Mouse (Mus musculus) ES-E14 (cell line): ENCODE results near the gene Fam243. TPM values are rescaled to one million over a fixed set of nuclear protein-coding genes. Genes with fewer than 3 reads are reported as not detected.
A peak's percentile ranks its signal among the peaks of the same experiment; 100 is the strongest.

ENCODE experiments used
- DNase-seq: peaks from one replicate; pipeline ENCODE4 v3.0.0-alpha.2; 2013; ENCODE audit warnings: low read depth, low spot score
- H3K27ac ChIP-seq: 2 replicates; pipeline ENCODE4 v1.5.1; 2012; ENCODE audit warnings: low read depth, mild to moderate bottlenecking, low read length, moderate library complexity, mixed read lengths; ENCODE audit not compliant: poor library complexity, insufficient read depth, severe bottlenecking
- H3K36me3 ChIP-seq: 2 replicates; pipeline ENCODE4 v1.6.1; 2012; ENCODE audit warnings: mild to moderate bottlenecking, low read length, moderate library complexity, mixed read lengths; ENCODE audit not compliant: control insufficient read depth, poor library complexity, insufficient read depth, severe bottlenecking
- H3K4me1 ChIP-seq, 2 experiments: fragments of 150-350 bp in 1 of 2; sonication (generic) in 1 of 2; 2 replicates each; pipeline ENCODE4 v1.6.1; 2012; ENCODE audit warnings: low read length in 2 of 2, mild to moderate bottlenecking in 1 of 2, mixed read lengths in 1 of 2; ENCODE audit not compliant: control insufficient read depth in 2 of 2, insufficient read depth in 2 of 2, poor library complexity in 1 of 2
- H3K4me3 ChIP-seq, 2 experiments: fragments of 150-350 bp in 1 of 2; sonication (generic) in 1 of 2; 2 replicates each; pipeline ENCODE4 v1.5.1; 2012; ENCODE audit warnings: low read length in 2 of 2, low read depth in 1 of 2, mild to moderate bottlenecking in 1 of 2, mixed read lengths in 1 of 2; ENCODE audit not compliant: insufficient read depth in 1 of 2, poor library complexity in 1 of 2, severe bottlenecking in 1 of 2
- H3K9ac ChIP-seq: 2 replicates; pipeline ENCODE4 v1.6.1; 2012; ENCODE audit warnings: low read depth, mild to moderate bottlenecking, low read length, mixed read lengths; ENCODE audit not compliant: poor library complexity, insufficient read depth, severe bottlenecking
- H3K9me3 ChIP-seq: fragments of 150-350 bp; sonication (generic); 2 replicates; pipeline ENCODE4 v1.6.1; 2012; ENCODE audit warnings: low read depth, mild to moderate bottlenecking, low read length; ENCODE audit not compliant: control insufficient read depth, insufficient read depth
- CHD2 ChIP-seq: IDR thresholded peaks from 2 replicates; pipeline ENCODE4 v1.6.1; 2014; ENCODE audit warnings: mild to moderate bottlenecking, low read depth, low read length, inconsistent platforms
- HCFC1 ChIP-seq: IDR thresholded peaks from 2 replicates; pipeline ENCODE4 v1.6.1; 2012; ENCODE audit warnings: low read length, inconsistent platforms, borderline replicate concordance; ENCODE audit not compliant: insufficient read depth
- MAFK ChIP-seq: IDR thresholded peaks from 2 replicates; pipeline ENCODE4 v1.6.1; 2014; ENCODE audit warnings: mild to moderate bottlenecking, low read depth, low read length, inconsistent platforms; ENCODE audit not compliant: insufficient read depth
- ZC3H11A ChIP-seq: IDR thresholded peaks from 2 replicates; pipeline ENCODE4 v1.6.1; 2012; ENCODE audit warnings: low read depth, mild to moderate bottlenecking, inconsistent platforms, low read length, borderline replicate concordance
- ZNF384 ChIP-seq: IDR thresholded peaks from 2 replicates; pipeline ENCODE4 v1.6.1; 2012; ENCODE audit warnings: low read depth, low read length, inconsistent platforms
- in situ Hi-C, 2 experiments: fragments of 600-800 bp; cut with MboI; formaldehyde crosslinking; loops; one replicate each; pipeline ENCODE4 v1.15.1; 2025; ENCODE audit warnings: low sequenced_read_pairs in 2 of 2, inconsistent platforms in 1 of 2; ENCODE audit not compliant: unreplicated experiment in 2 of 2
- total RNA-seq: library from RNA; depleted of rRNA; stranded (reverse); fragments of 300-350 nt; gene quantifications from 2 replicates; pipeline ENCODE4 v1.2.3, GENCODE M21; 2012

The Fam243 gene
- total RNA-seq, 1 experiment: not detected

- H3K9me3 ChIP-seq: no peaks in the 10 kb centered on the region
- H3K27ac ChIP-seq: no peak overlapping the region
- in situ Hi-C loops: no loop called here
- no peak overlapping the region for H3K9ac ChIP-seq
- DNase-seq: peak; percentile 40
- peaks cover 0 to 2% of the 10 kb centered on the region in 2 experiments; a peak in 1 of 4 replicates for H3K4me1 ChIP-seq
- no peak overlapping the region for H3K4me3 ChIP-seq
- H3K36me3 ChIP-seq: no peaks in the 10 kb centered on the region
- no peak for TF ChIP-seq ZNF384
- no peak for TF ChIP-seq ZC3H11A
- TF ChIP-seq CHD2: no peak
- no peak for TF ChIP-seq MAFK
- TF ChIP-seq HCFC1: no peak
Observed at GRCm38 (mm10) chr16:92313953-92314741, 7.1 kb downstream of the Fam243 start.

GRCm38 (mm10) chr16:92309126-92309525 is 12.1 kb downstream of the Fam243 start:
- DNase-seq: no peak
- Histone ChIP-seq H3K36me3 (no peaks in the 10 kb centered on the region), H3K4me3 (no peak overlapping the region), H3K9me3 (no peaks in the 10 kb centered on the region), H3K9ac (no peak overlapping the region), H3K27ac (no peak overlapping the region), H3K4me1 (no peaks in the 10 kb centered on the region)
- in situ Hi-C loops: no loop called here
- TF ChIP-seq ZNF384 (no peak), HCFC1 (no peak), MAFK (no peak), CHD2 (no peak), ZC3H11A (no peak)

- TF ChIP-seq MAFK: no peak
- TF ChIP-seq HCFC1: no peak
- no peak for TF ChIP-seq ZC3H11A
- TF ChIP-seq ZNF384: no peak
- TF ChIP-seq CHD2: no peak
- no peak overlapping the region for H3K27ac ChIP-seq
- H3K36me3 ChIP-seq: no peaks in the 10 kb centered on the region
- H3K4me3 ChIP-seq: no peak overlapping the region
- no peak for DNase-seq
- H3K9ac ChIP-seq: no peak overlapping the region
- no peaks in the 10 kb centered on the region for H3K4me1 ChIP-seq
- H3K9me3 ChIP-seq: no peaks in the 10 kb centered on the region
- in situ Hi-C loops: no loop called here
Observed at GRCm38 (mm10) chr16:92307947-92308346, 13.3 kb downstream of the Fam243 start.

GRCm38 (mm10) chr16:92305519-92305918 is 15.7 kb downstream of the Fam243 start:
- TF ChIP-seq ZC3H11A (no peak), CHD2 (no peak), HCFC1 (no peak), ZNF384 (no peak), MAFK (no peak)
- H3K36me3 ChIP-seq: no peaks in the 10 kb centered on the region
- H3K4me1 ChIP-seq: peaks cover 3 to 5% of the 10 kb centered on the region in 2 experiments; a peak in 2 of 4 replicates
- no peak overlapping the region for H3K9ac ChIP-seq
- no peaks in the 10 kb centered on the region for H3K9me3 ChIP-seq
- peak; percentile 35 for DNase-seq
- in situ Hi-C loops: no loop called here
- no peak overlapping the region for H3K4me3 ChIP-seq
- no peak overlapping the region for H3K27ac ChIP-seq

GRCm38 (mm10) chr16:92302506-92302905 is 18.7 kb downstream of the Fam243 start:
- Histone ChIP-seq H3K36me3 (no peaks in the 10 kb centered on the region), H3K27ac (no peak overlapping the region), H3K9ac (no peak overlapping the region), H3K9me3 (no peaks in the 10 kb centered on the region), H3K4me1 (peaks cover 3 to 5% of the 10 kb centered on the region in 2 experiments; a peak in 2 of 4 replicates), H3K4me3 (no peak overlapping the region)
- TF ChIP-seq ZC3H11A: no peak
- in situ Hi-C loops: no loop called here
- no peak for DNase-seq
